Mouse (Mus musculus): Measurements from ENCODE around the gene Tmem221.

Gene Tmem221

DNA sequence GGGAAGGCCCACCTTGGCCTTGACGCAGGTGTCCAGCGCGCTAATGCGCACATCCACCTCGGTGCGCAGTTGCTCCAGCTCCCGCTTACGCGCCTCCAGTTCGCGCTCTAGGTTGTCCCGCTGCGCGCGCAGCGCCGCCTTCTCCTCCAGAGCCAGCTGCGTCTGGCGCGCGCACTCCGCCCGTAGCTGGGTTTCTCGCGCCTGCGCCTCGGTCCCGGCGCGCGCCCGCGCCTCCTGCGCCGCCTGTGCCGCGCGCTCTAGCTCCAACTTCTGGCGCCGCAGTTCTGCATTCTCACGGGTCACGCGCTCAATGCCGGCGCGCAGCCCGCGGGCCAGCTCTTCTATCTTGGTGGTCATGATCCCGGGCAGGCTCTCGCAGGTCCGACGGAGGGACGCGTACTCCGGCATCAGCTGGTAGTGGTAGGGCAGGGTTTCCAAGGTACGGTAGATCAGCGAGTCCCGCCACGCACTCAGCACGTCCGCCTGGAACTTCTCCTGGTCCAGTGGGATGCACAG, 51.0 kb downstream of the Tmem221 start:
- DNase-seq = peak; percentile 87

DNA sequence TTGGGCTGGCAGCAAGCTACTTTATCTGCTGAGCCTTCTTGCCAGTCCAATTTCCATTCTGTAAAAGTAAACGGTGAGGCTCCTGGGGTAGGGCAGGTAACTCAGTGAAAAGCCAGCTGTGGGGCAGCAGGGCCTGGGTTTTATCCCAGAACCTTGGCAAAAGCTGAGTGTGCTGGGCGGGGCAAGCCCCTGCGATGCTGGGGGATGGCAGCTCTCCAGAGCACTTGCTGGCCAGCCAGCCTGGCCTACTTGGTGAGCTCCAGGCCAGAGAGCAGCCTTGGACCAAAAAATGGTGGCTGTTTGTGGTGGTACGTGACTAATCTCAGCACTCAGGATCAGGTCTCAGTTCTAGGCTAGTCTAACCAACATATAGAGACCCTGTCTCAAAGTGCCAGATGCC, 52.7 kb downstream of the Tmem221 start:
- DNase-seq = no peak

DNA sequence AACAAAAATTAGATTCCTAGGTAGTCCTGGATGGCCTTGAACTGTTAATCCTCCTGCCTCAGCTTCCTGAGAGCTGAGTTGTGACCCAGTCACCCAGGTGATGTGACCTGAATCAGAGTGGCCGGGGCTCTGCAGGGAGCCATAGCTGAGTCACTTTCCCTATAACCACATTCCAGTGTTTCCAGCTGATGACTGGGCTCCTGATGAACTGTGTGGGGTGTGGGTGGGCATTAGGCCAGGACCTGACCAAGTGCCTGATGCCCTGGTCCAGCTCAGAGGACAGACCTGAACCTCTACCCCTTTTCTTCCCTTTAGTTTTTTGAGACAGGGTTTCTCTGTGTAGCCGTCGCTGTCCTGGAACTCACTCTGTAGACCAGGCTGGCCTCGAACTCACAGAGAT, 53.3 kb downstream of the Tmem221 start:
- DNase-seq = no peak

DNA sequence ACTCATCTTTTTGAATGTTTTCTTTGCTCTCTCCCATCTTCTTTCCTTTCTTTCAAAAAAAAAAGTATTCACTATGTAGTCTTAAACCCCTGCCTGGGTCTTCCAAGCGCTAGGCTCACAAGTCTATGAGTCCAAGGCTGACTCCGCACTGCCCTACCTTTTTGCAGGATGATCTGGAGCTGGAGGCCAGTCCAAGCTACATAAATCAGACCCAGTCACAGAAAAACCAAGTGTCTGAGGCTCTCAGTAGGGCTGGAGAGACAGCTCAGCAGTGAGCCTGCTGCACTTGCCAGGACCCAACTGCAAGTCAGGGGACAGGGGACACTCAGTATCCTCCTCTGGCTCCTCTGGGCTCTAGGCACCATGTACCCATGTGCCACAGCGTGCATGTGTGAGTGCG, 54.3 kb downstream of the Tmem221 start:
- DNase-seq = no peak
